Mouse (Mus musculus) urinary bladder, postnatal 14 days (tissue): ENCODE results near the gene Kcne2.

Experiments
- DNase-seq: peaks from one replicate; pipeline ENCODE4 v3.0.0; 2021; ENCODE audit warnings: low spot score

Kcne2 gene

DNA sequence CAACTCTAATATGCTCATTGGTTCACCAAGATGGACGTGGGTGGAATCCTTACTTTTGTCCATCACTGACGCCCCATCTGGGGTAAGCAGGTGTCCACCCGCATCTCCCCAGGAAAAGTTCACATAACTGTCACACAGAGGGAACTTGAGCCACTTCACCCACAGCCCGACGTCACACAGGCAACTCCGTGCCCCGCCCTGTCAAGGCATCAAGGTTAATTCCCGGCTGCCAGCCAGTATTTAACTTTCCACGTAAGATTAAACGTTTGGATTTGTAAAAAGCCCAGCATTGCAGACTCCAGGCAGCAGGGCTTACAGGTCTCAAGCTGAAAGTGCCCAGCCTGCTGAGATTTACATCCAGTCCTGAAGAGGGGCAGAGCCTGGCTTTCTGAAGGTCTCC lies at the start of gene Kcne2:
TSS of gene Kcne2 (plus strand) at position 289 of the 400 bp plus-strand sequence.
- no peak for DNase-seq

DNA sequence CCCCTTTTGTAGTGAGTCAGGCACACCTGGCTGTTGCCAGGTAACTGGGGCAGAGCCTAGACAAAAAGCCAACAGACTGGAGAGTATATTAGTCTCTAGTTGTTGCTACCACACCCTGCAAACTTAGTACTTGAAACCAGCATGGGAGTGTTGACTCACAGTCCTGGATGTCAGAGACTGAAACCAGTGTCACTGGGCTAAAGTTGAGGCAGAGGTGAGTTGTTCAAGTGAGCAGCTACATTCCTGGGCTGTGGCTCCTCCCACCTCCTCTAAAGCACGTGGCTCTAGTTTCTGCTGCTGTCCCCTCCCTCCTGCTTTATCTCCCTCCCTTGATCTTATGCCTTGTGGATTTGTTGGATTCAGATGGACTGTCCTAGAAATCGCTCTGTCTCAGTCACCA lies 46.3 kb upstream of the Kcne2 start:
- no peak for DNase-seq

DNA sequence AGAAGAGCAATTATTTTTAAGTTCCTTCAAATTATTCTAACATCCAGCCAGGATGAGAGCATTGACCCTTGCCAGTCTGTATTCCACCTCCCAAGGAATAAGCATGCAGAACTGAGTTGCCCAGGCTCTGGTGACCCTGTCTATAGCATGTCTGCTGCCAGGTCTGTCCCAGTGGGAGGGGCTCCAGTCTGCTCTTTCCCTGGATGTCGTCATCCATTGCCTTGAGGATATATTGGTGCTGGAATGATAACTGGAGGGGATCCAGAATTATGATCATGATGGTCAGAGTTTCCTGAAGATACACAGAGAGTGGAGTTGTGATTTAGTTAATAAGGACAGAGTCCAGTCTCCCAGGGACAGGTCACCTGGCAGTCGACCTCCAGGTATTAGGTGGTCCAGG lies 45.2 kb upstream of the Kcne2 start:
- DNase-seq = no peak

DNA sequence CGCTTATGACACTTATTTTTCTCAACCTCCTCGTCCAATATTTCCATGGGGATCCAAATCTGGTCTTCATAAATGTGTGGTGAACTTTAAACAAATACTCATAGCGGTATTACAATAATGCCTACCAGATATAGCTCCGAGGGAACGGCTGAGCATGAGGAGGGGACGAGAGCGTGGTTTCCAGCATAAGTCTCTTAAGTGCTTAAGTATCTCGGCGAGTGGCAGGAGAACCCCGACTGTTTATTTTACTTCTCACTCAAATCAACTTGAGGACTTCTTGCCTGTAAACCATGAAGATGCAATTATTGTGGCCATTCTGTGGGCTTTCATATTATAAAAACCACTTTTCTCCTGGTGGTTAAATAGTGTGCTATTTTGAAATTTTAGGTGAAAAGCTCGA lies 44.5 kb upstream of the Kcne2 start:
- no peak for DNase-seq

DNA sequence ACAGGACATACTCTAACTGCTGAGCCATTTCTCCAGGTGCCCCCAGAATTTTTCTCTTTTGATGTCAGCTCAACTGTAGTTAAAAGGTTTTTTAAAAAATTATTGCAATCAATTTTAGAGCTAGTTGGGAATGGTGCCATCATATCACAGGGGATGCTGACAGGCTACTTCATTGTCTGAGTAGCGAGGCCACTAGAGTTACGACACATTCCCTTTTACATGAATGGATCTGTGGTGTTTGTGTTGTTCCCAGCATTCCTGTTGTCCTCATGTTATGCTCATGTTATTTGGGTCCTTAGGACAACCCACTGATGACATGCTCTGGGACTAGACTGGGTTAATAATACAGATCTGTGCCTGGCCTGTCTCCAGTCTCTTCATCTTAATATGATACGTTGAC lies 42.5 kb upstream of the Kcne2 start:
- DNase-seq = no peak

DNA sequence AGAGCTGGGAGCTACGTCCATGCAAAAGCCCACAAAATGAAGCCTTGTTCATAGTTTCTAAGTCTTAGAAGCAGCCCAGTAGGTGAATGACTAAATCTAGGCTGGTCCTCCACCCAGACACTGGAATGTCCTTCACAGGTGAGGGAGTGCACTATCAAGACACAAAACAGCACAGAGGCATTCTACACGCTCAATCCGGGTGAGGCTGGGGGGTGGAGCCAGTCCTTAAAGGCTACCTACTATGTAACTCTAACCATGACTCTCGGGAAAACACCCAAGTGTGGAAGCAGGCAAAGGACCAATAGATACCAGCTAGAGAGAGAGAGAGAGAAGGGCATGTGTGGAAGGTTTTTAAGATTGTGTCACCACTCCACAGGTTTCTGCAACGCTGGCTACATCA lies 41.7 kb upstream of the Kcne2 start:
- DNase-seq = no peak

DNA sequence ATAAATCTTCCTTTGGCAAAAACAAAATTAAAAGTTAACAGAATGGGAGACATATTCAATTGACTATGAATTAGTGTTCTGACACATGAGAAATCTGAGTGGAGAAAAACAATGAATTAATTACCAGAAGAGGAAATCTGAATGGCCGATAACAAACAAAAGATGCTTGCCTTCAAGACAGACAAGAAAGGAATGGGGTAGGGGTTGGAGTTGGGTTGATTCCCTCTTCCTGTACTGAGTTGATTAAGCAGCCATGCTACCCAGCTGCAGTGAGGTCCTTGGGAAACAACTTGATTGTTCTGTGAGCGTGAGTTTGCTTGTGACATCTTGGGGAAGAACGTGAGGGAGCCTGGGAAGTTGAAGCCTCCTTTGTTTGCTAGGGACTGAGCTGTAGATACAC lies 37.9 kb upstream of the Kcne2 start:
- DNase-seq = no peak

DNA sequence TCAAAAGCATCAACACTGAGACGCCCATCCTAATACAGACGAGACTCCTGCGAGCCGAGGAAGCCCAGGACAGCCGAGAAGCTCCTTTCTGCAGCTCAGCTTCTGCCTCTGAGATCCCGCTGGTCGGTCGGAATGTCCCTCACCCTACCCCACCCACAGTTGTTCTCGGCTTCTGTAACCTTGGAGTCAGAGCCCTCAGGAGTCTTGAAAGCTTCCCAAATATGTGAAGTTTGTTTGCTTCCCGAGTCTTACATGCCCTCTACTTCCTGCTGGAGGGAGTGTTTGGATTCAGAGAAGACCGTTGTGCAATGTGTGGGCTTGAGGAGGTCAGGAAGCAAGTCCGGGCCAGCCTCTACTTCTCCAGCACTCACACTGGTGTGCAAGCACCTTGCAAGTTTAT lies 24.3 kb upstream of the Kcne2 start:
- peak; percentile 21 for DNase-seq

DNA sequence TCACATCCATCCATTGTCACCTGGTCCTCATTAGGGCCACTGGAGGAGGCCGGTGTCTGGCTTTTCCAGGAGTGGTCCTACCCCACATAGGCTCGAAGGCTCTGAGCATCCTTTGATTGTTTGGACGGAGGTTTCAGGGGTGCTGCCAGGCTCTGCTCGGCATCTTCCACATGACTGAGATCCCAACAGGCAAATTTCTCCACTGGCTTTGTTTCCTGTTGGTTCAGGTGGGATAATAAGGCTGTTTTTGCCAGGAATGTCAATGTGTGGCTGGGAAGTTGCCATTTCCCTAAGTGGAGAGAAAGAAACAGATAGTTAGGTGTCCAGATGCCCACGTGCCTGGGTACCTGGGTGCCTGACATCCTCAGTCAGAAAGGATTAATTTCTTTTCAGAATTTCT lies 17.7 kb upstream of the Kcne2 start:
- DNase-seq = no peak

DNA sequence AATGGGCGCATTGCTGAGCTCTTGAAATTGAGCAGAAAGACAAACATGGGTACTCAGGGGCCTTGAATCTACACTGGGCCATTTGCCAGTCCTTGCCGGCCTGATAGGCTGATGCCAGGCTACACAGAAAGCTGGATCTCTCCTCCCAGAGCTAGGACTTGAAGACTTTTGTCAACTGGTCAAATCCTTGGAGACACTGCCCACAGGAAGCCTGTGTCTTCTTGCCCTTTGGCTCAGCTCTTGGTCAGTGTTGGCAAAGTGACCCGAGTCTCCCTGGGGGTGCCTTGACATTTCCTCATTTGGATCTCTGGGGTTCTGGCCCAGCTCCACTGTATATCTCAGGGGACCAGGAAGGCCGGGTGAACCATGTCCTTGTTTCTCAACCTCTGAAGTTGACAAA lies 16.7 kb upstream of the Kcne2 start:
- no peak for DNase-seq

DNA sequence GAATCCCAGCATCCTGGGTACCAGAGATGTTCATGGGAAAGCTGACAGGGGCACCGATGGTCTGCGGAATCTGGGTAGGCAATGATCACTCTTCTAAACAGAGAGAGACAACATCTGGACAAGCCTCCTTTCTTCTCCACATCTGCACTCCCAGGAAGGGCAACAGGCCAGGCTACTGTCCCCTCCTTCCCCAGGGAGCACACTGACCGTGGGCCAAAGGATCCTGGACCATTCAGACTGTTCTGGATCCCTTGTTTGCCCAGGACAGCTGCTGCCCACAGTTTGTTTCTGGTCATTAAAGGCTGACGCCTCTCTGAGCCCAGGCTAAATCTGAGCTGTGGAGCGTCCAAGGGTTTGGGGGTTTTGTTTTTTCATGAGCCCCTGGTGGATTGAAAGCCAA lies 9.5 kb upstream of the Kcne2 start:
- DNase-seq = no peak

DNA sequence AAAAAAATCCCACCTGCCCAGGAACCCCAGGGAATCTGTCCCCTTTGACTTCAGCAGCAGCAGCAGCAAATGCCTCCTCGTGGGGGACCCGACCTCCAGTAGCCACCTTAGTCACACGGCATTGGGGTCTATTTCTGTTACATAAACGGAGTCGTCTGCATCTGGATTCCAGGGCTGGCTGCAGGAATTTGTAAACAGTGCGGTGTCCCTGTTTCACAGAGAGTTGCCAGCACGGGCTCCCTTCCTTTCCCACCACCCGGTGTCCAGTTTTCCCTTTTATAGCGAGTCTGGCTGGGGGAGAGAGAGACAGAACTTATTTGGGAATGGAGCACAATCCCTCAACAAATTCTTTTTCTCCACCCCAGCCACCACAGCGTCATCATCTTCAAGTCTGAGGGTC lies 7.1 kb upstream of the Kcne2 start:
- DNase-seq = no peak

DNA sequence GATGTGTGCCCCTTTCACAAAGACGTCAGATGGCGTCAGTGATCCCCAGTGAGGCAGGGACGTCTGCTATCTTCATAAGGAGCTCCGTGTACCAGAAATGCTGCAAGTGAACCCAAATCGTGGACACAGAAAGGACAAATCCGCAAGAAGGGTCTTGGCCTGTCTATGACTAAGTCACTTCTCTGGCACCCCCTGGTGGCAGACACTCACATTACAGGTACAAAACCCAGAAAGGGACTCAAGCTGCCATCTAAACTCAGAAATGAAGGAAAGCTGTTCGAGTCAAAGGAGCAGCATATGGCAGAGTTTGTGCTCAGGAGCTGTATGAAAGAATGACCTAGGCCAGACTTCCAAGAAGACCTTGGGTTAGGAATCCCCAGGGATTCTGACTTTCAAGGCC lies 5.6 kb upstream of the Kcne2 start:
- DNase-seq = peak; percentile 90

DNA sequence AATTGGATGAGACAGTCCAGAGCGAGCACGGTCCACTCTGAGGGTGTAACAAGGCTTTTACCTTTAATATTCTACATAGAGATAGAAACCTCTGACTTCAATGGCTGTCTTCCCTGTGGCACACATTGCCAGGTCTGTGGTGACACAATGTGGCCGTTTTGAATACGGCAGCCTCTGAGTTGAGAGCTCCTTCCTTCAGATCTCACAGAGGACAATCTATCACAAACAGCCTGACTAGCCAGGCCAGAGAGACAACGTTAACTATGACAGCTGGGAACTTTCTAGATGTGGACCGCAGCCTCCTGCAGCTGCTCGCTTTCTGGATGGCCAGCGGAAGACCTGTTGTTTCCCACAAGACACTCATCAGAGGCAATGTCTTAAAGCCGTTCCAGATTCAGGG lies 3.4 kb upstream of the Kcne2 start:
- no peak for DNase-seq

DNA sequence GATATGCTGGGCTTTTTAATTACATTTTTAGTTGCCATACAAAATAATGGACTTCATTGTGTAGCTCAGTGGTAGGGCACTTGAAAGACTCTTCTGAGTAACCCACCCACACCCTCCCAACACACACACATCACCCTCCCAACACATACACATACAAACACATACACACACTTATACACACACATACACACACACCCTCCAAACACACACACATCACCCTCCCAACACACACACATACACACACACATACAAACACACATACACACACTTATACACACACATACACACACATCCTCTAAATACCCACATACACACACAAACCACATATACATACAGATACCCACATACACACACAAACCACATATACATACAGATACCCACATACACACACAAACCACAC lies 2.1 kb upstream of the Kcne2 start:
- no peak for DNase-seq

DNA sequence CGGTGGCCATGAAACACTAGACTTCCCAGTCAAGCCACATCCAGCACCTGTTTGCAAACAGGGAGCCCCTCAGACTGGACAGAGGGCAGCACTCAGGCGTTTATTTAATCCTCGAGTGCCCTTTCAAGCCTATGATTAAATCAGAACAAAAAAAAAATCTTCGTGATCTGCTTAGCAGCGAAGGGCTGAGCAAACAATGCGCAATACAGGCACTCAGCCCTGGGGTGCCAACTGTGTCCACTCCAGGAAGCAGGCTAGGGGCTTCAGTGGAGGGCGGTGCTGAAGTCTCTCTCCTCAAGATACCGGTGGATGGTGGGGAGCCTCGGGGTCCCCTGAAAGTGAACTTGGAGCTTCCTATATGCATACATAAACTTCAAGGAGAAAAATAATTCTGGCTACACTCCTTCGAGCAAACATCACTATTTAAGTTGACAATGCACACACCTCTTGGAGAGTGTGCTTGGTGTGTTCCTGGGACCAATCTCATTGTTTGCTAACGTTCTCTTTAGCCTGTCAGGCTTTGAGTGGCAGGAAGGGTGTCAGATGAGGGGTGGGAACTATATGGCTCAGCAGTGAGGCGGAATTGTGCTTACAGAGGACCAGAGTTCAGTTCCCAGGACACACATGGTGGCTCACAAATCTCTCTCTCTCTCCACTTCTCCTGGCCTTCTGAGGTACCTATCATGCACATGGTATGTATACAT lies 2.2 kb downstream of the Kcne2 start:
- DNase-seq = no peak

DNA sequence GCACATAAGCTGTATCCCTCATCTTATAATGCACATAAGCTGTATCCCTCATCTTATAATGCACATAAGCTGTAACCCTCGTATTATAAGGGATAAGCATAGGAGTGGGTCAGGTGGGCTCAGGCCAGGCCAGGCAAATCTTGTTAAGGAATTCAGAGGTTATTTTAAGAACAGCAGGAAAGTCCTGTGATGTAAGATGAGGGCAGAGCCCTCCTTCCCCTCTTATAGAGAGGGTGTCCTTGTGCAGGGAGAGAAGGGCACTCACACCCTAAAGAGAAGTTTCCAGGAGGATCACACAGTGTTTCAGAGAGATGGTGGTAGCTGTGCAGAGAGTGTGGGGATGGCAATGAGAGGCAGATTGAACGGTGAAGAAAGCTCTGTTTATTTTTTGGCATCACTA lies 3.1 kb downstream of the Kcne2 start:
- DNase-seq = no peak

DNA sequence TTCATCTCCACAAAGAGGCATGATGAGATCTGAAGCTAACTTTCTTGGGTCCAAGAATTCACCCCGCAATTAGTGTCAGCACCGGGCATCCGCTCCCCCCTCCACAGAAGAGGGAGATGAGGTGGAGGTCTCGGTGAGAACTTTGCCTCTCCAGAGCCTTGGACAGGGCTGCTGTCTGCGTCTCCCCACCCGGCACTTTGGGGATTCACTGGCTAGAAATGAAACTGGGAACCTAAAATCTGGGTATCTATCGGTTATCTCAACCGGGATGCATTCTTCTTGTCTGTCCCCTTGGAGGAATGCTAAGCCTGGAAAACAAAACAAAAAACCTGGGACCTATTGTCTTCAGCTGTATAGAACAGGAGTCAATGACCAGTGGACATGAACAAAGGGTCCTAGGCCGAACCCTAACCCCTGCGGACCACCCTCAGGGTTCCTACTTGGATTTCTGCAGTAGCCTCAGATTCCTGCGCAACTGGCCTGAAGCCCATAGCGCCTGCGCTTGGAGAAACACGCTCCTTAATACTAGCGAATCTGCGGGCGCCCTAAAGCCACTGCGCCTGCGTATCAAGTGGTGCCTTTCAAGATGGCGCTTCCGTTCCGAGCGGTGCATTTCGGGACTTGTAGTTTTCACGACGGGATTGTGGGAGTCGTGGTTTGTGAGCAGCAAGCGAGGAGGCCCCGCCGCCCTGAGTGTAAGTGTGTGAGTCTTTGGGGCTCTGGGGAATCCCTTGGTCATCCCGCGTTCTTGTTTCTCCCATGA lies 8.6 kb downstream of the Kcne2 start, which contains the start of gene Smim11:
TSS of gene Smim11 (plus strand) at position 638 of the 763 bp plus-strand sequence.
- DNase-seq = peak; percentile 95

DNA sequence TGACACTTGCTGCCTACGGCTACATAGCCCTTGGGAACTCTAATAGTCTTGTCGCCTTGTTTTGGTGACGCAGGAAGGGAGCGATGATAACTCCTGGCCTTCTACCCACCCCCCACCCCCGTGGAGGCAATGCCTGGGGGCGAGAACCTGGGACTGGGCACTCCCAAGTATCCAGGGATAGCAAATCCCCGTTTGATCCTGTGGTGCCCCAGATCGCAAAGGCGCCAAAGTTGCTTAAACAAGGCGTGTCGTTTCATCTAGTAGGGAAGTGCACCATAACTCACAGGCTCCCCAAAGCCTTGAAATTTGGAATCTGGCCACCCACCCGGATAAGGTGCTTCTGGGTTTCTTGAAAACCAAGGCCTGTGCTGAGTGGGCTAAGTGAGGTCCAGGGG lies 9.2 kb downstream of the Kcne2 start:
- peak; percentile 21 for DNase-seq

DNA sequence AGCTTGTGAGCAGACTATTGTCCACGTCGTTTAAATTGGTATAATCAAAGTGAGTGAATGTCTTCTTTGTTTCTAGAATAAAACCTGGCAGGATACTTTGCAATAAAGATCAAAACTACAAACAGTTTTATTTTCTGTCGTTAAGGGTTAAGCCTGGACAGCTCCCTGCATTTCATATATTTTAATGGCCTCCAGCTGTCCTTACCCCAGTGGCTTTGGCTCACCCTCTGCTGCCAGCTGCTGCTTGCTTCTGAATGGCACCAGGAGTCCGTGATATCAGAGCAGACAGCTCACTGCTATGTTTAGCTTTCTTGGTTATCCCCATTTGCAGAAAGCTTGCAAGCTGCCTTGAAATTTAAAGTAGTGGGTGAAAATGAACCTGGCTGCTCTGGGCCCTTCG lies 9.8 kb downstream of the Kcne2 start:
- no peak for DNase-seq

DNA sequence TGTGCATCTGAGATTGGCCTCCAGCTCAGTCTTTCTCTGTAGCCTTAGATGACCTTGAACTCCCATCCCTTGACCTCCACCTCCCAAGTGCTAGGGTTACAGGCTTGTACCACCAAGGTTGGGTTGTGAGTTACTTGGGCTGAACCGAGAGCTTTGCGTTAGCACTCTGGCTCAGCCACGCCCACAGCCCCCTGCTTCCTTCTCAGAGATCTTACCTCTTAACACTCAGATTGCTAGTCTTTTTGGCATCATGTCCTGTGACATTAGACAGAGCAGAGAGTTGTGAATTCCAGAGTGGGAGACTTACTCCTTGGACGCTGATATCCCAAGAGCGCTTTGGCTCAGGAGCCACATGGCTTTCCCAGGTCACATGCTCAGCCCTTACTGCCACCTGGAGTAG lies 10.3 kb downstream of the Kcne2 start:
- no peak for DNase-seq

DNA sequence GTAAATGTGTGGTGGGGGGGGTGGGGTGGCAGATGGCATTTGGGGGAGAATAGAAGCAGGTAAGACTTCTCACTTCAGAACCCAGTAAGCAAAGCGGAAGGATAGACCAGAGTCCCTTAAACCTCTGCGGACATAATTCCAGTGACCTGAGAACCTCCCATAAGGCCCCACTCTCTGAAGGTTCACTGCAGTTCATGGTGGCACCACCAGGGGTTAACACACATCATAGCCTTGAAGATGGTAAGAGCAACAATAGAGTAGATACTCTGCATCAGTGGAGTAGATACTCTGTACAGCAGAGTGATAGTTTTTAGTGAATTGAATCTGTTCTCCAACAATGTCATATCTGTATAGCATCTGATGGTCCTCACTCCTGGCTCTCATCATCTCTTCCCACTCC lies 13.3 kb downstream of the Kcne2 start:
- no peak for DNase-seq

DNA sequence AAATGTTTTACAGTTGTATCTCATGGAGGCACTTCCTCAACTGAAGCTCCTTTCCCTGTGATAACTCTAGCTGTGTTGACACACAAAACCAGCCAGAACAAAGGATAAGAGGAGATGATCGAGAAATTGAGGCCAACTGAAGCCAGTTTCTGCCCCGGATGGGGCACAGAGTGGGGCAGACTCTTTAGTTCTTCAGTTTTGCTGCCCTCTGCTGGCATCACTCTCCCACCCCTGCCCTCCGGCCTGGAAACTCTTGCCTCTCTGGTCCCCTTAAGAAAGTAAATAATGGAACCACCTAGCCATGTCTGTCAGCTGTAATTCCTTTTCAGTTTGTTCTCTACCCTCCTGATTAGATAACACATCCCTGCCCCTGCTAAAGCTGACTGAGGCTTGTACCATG lies 15.8 kb downstream of the Kcne2 start:
- no peak for DNase-seq

DNA sequence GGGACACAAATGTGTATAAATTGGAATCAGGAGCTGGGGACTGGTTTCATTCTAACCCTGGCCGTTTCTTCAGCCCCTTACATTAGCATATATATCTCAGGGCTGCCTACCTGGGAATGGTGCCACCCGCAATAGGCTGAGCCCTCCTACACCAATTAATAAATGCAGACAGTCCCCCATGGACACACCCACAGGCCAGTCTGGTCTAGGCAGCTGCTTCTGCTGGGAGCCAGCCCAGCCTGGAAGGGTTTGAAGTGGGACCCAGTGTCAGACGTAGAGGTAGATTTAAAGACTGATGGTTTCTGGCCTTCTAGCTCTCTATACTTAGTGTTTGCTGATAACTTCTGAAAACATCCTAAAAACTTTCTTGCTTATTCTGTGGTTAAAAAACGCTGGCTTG lies 16.9 kb downstream of the Kcne2 start:
- no peak for DNase-seq
